Comparison of ENCODE assay signal across 26 mouse cellular contexts in genomic region chr13:69572594-69572993, GRCm38 (mm10).
"Had no signal": no experiment of that assay in that cellular context is flagged by ENCODE, and none has a peak within 500 bp of the region (broad histone marks: within the 10 kb centered on the region; RNA-seq: fewer than 3 reads in every experiment).

No protein-coding gene starts in this region.

- DNase-seq: cerebellum, adult 2 months; cerebellum, adult 8-10 months; cerebellum, adult 9-10 months; cerebellum, adult 9-11 months; cerebellum, postnatal 10 days; cerebellum, postnatal 14 days; cerebellum, postnatal 25 days; cerebellum, postnatal 36 days; embryo, embryonic 11 days; forebrain, postnatal 0 days; gastrocnemius, adult 2 months; gastrocnemius, postnatal 10 days; gastrocnemius, postnatal 14 days; gastrocnemius, postnatal 25 days; gastrocnemius, postnatal 36 days; heart, adult 18-20 months; heart, adult 2 months had no signal

- H3K27me3 ChIP-seq: embryonic facial prominence, embryonic 12.5 days; embryonic facial prominence, embryonic 13.5 days; embryonic facial prominence, embryonic 15.5 days; forebrain, embryonic 12.5 days; forebrain, embryonic 13.5 days; forebrain, embryonic 15.5 days had no signal

- H3K4me3 ChIP-seq: embryonic facial prominence, embryonic 10.5 days; embryonic facial prominence, embryonic 12.5 days; embryonic facial prominence, embryonic 13.5 days; embryonic facial prominence, embryonic 15.5 days; erythroblast, embryonic 14.5 days; forebrain, embryonic 10.5 days; forebrain, embryonic 12.5 days; forebrain, embryonic 13.5 days; forebrain, embryonic 15.5 days; gastrocnemius, adult 2 months; heart, adult 2 months had no signal

- H3K4me1 ChIP-seq: embryonic facial prominence, embryonic 10.5 days; embryonic facial prominence, embryonic 12.5 days; embryonic facial prominence, embryonic 13.5 days; embryonic facial prominence, embryonic 15.5 days; forebrain, embryonic 10.5 days; forebrain, embryonic 12.5 days; forebrain, embryonic 13.5 days; forebrain, embryonic 15.5 days had no signal

- H3K27ac ChIP-seq: embryonic facial prominence, embryonic 10.5 days; embryonic facial prominence, embryonic 12.5 days; embryonic facial prominence, embryonic 13.5 days; embryonic facial prominence, embryonic 15.5 days; forebrain, embryonic 10.5 days; forebrain, embryonic 12.5 days; forebrain, embryonic 13.5 days; forebrain, embryonic 15.5 days; gastrocnemius, adult 2 months; heart, adult 2 months had no signal

- H3K36me3 ChIP-seq: embryonic facial prominence, embryonic 10.5 days; embryonic facial prominence, embryonic 12.5 days; embryonic facial prominence, embryonic 13.5 days; embryonic facial prominence, embryonic 15.5 days; forebrain, embryonic 12.5 days; forebrain, embryonic 15.5 days had no signal
